Mouse (Mus musculus): ENCODE data around the gene Rsbn1.

Rsbn1 gene

DNA sequence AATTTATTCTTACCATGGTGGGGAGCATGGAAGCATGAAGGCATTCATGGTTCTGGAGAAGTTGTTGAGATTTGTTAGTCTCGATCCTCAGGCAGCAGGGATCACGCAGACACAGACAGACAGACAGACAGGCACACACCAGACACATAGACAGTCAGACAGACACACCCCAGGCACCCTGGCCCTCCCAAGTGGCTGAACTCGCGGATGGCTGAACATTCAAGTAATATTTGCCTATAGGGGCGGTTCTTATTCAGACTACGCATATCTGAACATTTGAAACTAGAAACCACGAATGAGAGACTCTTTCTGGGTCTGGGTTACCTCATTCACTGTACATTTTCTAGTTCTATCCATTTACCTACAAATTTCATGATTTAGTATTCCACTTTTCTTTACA lies 34.7 kb downstream of the Rsbn1 start:
- DNase-seq (ENCODE audit: extremely low read depth, low read depth), result no peak

- DNase-seq (ENCODE audit: extremely low read depth, low read depth), result no peak
Observed at GRCm38 (mm10) chr3:103960622-103961021, 46.7 kb downstream of the Rsbn1 start.

DNA sequence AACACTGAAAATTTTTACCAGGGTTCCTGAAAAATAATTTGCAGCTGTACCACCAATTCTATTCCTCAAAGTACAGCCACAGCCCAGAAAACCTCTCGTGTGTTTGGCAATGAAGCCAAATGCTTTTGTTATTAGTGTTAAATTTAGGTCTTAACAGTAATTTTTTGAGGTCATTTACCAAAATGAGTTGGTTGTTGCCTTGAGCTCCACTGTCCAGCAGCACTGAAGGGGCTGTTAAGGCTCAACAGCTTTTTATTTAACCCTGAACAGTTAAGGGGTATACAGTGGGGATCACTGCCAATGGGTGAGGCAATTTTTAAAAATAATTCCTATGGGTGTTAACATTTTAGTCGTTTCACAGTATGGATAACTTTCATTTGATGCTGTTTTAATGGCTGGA lies 53.3 kb downstream of the Rsbn1 start:
- no peak for DNase-seq (ENCODE audit: extremely low read depth, low read depth)

GRCm38 (mm10) chr3:103967861-103968691 lies 54.2 kb downstream of the Rsbn1 start, which contains the start of gene Phtf1:
Gene Phtf1 (plus strand): TSS chr3:103968110.
- peak; percentile 83 for DNase-seq (ENCODE audit: extremely low read depth, low read depth)

DNA sequence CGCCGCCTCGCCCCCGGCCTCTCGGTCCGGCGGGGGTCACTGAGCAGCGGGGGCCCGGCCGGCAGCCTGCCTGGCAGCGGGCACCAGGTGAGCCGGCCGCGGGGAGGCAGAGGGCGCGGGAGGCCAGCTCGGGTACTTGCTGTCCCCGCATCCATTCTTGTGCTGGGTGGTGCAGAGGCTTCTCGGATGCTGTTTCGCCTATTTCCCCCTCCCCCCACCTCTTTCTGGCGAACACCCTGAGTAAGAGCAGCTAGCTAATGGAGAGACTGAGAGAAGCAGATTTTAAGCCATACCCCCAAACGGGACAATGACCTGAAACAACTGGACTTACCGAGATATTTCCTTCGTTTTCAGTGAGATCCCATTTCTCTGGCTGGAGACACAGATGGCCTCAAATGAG lies 54.8 kb downstream of the Rsbn1 start:
- peak; percentile 64 for DNase-seq (ENCODE audit: extremely low read depth, low read depth)

DNA sequence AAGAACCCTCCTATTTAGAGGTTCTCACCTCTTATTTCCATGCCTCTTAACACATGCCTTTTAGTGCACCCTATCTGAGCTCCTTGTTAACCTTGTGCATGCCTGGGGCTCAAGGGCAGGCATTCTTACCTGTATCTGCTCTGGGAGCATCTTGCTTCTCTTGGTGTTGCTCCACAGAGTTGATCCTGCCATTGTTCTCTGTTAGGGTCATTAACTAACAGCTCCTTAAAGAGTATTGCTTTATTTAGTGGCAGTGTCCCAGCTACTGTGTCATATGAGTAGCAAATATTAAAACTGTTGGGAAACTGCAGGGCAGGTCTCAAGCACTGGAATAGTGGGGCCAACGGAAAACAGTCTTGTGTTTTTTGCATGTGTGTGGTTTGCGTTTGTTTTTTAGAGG lies 57.2 kb downstream of the Rsbn1 start:
- DNase-seq (ENCODE audit: extremely low read depth, low read depth), result no peak

GRCm38 (mm10) chr3:103984556-103984955 lies 70.6 kb downstream of the Rsbn1 start:
- DNase-seq (ENCODE audit: extremely low read depth, low read depth), result no peak

GRCm38 (mm10) chr3:103985194-103985593 lies 71.3 kb downstream of the Rsbn1 start:
- no peak for DNase-seq (ENCODE audit: extremely low read depth, low read depth)

DNA sequence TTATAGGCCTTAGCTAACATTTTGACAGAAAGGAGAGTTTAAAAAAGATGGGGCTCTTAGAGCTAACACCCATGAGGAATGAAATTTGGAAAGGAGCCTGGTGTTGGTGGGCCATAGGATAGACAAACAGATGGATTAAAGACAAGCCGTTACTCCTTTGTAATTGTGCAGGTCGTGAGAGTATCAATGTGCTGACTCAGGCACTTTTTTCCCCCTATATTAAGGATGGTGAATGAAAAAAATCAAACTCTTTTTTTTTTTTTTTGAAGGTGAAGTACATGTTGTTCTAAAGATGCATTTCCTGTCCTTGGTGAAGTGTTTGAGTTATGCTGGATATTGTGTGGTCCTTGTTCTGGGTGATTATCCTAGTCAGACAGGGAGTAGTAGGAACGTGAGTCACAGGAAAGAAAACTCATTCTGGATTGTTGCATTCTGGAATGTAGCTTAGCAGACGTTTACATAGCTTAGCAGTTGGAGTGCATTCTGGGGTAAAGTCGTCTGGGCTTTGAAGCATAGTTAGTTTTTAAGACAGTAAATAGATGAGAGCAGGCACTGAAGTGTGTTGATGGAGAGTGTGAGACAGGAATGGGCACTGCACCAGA lies 74.0 kb downstream of the Rsbn1 start:
- no peak for DNase-seq (ENCODE audit: extremely low read depth, low read depth)

- no peak for DNase-seq (ENCODE audit: extremely low read depth, low read depth)
Observed at GRCm38 (mm10) chr3:103989352-103989751, 75.4 kb downstream of the Rsbn1 start.

DNA sequence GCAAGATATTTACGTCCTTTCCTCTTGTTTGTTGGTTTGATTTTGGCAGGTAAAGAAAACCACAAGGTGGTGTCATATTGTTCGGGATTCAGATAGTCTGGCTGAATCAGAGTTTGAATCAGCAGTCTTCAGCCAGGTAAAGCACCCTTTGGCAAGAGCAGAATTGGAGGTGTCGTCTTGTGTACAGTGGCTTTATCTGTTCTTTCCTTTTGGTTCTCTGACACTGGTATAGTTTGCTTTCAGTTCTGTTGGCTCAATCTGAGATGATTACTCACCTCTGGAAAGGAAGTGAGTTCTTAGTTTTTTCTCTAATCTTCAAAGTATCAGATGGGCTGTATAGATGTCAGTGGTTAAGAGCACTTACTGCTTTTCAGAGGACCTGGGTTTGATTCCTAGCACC lies 77.4 kb downstream of the Rsbn1 start:
- DNase-seq (ENCODE audit: extremely low read depth, low read depth), result no peak

- DNase-seq (ENCODE audit: extremely low read depth, low read depth), result no peak
Observed at GRCm38 (mm10) chr3:103998724-103999123, 84.8 kb downstream of the Rsbn1 start.

DNA sequence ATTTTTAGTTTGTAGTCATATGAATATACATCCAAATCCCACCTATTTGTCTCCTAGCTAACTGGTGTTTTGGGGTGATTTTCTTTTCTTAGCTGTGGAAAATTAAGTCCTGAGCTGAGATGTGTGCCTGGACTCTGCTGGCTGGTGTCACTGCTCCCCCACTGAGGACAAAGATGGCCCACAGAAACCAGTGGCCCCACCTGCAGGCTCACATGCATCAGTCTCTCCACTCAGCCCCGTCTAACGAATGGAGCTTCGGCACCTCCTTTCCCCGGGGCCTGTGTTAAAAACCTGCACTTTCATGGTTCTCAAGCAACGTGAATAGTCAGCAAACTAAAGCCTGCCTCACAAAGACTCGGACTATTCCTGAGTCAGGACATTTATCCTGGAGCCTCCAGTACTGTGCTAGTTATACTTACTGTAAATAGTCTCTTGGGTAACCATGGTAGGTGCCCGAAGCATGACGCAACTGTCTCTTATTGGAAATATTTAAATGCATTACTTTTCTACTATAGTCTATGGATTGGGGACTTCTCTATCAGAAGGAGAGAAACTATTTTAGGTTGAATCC lies 93.1 kb downstream of the Rsbn1 start:
- DNase-seq (ENCODE audit: extremely low read depth, low read depth), result no peak

DNA sequence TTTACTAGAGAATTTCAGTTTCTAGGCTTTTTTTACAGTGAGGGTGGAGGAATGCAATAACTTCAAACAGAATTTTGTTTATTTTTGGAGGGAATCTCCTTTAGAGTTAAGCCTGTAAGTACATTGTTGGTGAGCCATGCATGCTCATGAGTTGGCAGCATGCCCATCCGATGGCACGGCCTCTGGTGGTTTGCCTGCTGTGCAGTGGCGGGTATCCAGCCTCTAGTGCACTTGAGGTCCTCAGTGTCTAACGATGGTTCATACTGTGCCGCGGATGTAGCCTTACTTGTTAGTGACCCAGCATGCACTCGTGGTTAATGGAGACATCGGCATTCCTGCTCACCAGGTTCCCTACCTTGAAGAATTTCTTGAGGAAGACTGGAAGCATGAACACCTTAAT lies 93.6 kb downstream of the Rsbn1 start:
- DNase-seq (ENCODE audit: extremely low read depth, low read depth), result no peak

DNA sequence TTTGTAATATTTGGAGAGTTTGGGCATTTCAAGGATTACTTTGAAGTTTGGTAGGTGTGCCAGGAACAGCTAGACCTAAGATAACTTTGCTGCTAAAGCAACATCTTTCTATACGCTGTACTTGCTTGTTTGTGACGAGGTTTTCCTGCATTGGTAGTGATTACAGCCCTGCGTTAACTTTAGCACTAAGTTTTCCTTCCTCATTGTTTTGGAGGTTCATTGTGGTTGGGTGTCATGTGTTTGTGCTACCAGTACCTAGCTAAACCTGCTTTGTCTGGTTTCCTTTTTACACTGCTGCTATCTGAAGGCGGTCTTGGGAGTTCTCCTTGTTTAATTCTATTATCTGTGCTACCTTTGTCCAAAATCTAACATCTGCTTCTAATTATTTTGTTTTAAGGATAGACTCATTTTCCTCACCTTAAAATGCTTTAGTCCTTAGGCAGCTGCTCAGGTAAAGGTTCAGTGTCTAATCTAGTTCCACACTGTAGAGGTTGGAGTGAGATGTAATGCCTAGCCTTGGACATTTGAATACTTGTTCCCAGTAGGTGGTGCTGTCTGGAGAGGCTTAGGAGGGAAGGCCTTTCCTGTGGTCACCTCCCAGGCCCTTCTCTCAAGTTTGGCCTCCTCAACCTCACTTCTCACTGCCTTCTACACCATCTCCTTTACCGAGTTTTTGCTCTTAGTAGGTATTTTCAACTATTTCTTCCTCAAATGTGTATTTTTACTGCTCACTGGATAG lies 96.2 kb downstream of the Rsbn1 start:
- no peak for DNase-seq (ENCODE audit: extremely low read depth, low read depth)

DNA sequence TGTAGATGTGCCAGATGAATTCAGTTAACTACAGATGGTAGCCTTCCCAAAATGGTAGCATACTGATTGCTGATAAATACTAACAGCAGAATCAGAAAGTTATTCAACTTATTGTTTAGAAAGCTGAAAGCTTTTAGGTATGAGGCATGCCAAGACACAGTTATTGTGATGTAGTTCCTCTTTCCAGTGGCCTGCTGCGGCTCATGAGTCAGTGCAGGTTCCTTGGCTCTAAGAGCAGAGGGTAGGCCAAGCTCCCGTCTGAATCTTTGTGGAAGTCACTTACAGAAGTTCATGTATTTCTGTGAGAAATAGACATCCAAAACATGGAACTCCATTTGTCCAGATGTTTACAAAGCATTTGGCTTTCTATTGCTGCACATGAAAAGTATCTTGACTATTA lies 98.1 kb downstream of the Rsbn1 start:
- peak; percentile 34 for DNase-seq (ENCODE audit: extremely low read depth, low read depth)
